Mouse (Mus musculus) ES-E14 (cell line): ENCODE measurements at regions not wholly inside any gene's neighbourhood (a gene's known extent, or its start where the extent isn't known, plus 50 kb on each side); places are given as distances from the start of the nearest gene placed in this dataset.

Experiments
- DNase-seq: peaks from one replicate; pipeline ENCODE4 v3.0.0-alpha.2; 2013; ENCODE audit warnings: low read depth, low spot score
- H3K27ac ChIP-seq: 2 replicates; pipeline ENCODE4 v1.5.1; 2012; ENCODE audit warnings: low read depth, mild to moderate bottlenecking, low read length, moderate library complexity, mixed read lengths; ENCODE audit not compliant: poor library complexity, insufficient read depth, severe bottlenecking
- H3K36me3 ChIP-seq: 2 replicates; pipeline ENCODE4 v1.6.1; 2012; ENCODE audit warnings: mild to moderate bottlenecking, low read length, moderate library complexity, mixed read lengths; ENCODE audit not compliant: control insufficient read depth, poor library complexity, insufficient read depth, severe bottlenecking
- H3K4me1 ChIP-seq, 2 experiments: fragments of 150-350 bp in 1 of 2; sonication (generic) in 1 of 2; 2 replicates each; pipeline ENCODE4 v1.6.1; 2012; ENCODE audit warnings: low read length in 2 of 2, mild to moderate bottlenecking in 1 of 2, mixed read lengths in 1 of 2; ENCODE audit not compliant: control insufficient read depth in 2 of 2, insufficient read depth in 2 of 2, poor library complexity in 1 of 2
- H3K4me3 ChIP-seq, 2 experiments: fragments of 150-350 bp in 1 of 2; sonication (generic) in 1 of 2; 2 replicates each; pipeline ENCODE4 v1.5.1; 2012; ENCODE audit warnings: low read length in 2 of 2, low read depth in 1 of 2, mild to moderate bottlenecking in 1 of 2, mixed read lengths in 1 of 2; ENCODE audit not compliant: insufficient read depth in 1 of 2, poor library complexity in 1 of 2, severe bottlenecking in 1 of 2
- H3K9ac ChIP-seq: 2 replicates; pipeline ENCODE4 v1.6.1; 2012; ENCODE audit warnings: low read depth, mild to moderate bottlenecking, low read length, mixed read lengths; ENCODE audit not compliant: poor library complexity, insufficient read depth, severe bottlenecking
- H3K9me3 ChIP-seq: fragments of 150-350 bp; sonication (generic); 2 replicates; pipeline ENCODE4 v1.6.1; 2012; ENCODE audit warnings: low read depth, mild to moderate bottlenecking, low read length; ENCODE audit not compliant: control insufficient read depth, insufficient read depth
- CHD2 ChIP-seq: IDR thresholded peaks from 2 replicates; pipeline ENCODE4 v1.6.1; 2014; ENCODE audit warnings: mild to moderate bottlenecking, low read depth, low read length, inconsistent platforms
- HCFC1 ChIP-seq: IDR thresholded peaks from 2 replicates; pipeline ENCODE4 v1.6.1; 2012; ENCODE audit warnings: low read length, inconsistent platforms, borderline replicate concordance; ENCODE audit not compliant: insufficient read depth
- MAFK ChIP-seq: IDR thresholded peaks from 2 replicates; pipeline ENCODE4 v1.6.1; 2014; ENCODE audit warnings: mild to moderate bottlenecking, low read depth, low read length, inconsistent platforms; ENCODE audit not compliant: insufficient read depth
- ZC3H11A ChIP-seq: IDR thresholded peaks from 2 replicates; pipeline ENCODE4 v1.6.1; 2012; ENCODE audit warnings: low read depth, mild to moderate bottlenecking, inconsistent platforms, low read length, borderline replicate concordance
- ZNF384 ChIP-seq: IDR thresholded peaks from 2 replicates; pipeline ENCODE4 v1.6.1; 2012; ENCODE audit warnings: low read depth, low read length, inconsistent platforms
- in situ Hi-C, 2 experiments: fragments of 600-800 bp; cut with MboI; formaldehyde crosslinking; loops; one replicate each; pipeline ENCODE4 v1.15.1; 2025; ENCODE audit warnings: low sequenced_read_pairs in 2 of 2, inconsistent platforms in 1 of 2; ENCODE audit not compliant: unreplicated experiment in 2 of 2

GRCm38 (mm10) chr1:95038411-95038810, 275.0 kb upstream of the Fam174a start:
- in situ Hi-C loops = no loop called here

DNA sequence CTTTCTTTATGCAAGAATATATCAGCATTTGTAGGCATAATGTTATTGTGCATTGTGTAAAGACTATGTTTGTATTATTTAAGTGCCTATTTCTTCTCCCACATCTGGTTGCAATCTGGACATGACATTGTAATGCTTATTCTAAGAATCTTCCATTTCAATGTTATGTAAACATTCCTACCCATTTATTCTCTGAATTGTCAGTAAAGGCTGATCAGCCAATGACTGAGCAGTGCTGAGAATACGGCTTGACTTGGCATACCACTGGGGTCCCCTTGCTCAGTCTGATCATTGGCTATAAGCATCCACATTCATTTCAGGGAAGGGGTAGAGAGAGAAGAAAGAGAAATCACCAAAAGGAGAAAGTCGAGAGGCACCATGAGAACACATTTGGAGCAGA, 273.1 kb upstream of the Fam174a start:
- H3K4me3 ChIP-seq = no peak overlapping the region
- DNase-seq = no peak
- TF ChIP-seq HCFC1 (no peak), ZNF384 (no peak), MAFK (no peak), ZC3H11A (no peak), CHD2 (no peak)
- in situ Hi-C loops = no loop called here
- H3K9me3 ChIP-seq = no peaks in the 10 kb centered on the region
- no peak overlapping the region for H3K27ac ChIP-seq
- no peaks in the 10 kb centered on the region for H3K4me1 ChIP-seq
- H3K9ac ChIP-seq = no peak overlapping the region
- H3K36me3 ChIP-seq = no peaks in the 10 kb centered on the region

More at GRCm38 (mm10) chr1:95038411-95038810, 275.0 kb upstream of the Fam174a start:
- H3K4me1 ChIP-seq = peaks cover under 1 to 4% of the 10 kb centered on the region in 2 experiments; a peak in 1 of 4 replicates
- no peak overlapping the region for H3K4me3 ChIP-seq
- no peak for TF ChIP-seq MAFK
- no peak for TF ChIP-seq ZC3H11A
- no peak for TF ChIP-seq ZNF384
- TF ChIP-seq CHD2 = no peak
- no peak for TF ChIP-seq HCFC1
- H3K9ac ChIP-seq = no peak overlapping the region
- H3K36me3 ChIP-seq = no peaks in the 10 kb centered on the region
- no peak overlapping the region for H3K27ac ChIP-seq
- DNase-seq = no peak
- H3K9me3 ChIP-seq = no peaks in the 10 kb centered on the region

- Histone ChIP-seq H3K9me3 (no peaks in the 10 kb centered on the region), H3K27ac (no peak overlapping the region), H3K4me1 (no peaks in the 10 kb centered on the region), H3K4me3 (no peak overlapping the region), H3K36me3 (no peaks in the 10 kb centered on the region), H3K9ac (no peak overlapping the region)
- DNase-seq = no peak
- in situ Hi-C loops = no loop called here
- no peak for TF ChIP-seq ZC3H11A
- TF ChIP-seq ZNF384 = no peak
- no peak for TF ChIP-seq CHD2
- TF ChIP-seq HCFC1 = no peak
- no peak for TF ChIP-seq MAFK
Observed at GRCm38 (mm10) chr1:95043355-95043754, 270.1 kb upstream of the Fam174a start.

GRCm38 (mm10) chr1:95064330-95065193, 248.9 kb upstream of the Fam174a start:
- H3K4me1 ChIP-seq = no peaks in the 10 kb centered on the region
- no peaks in the 10 kb centered on the region for H3K36me3 ChIP-seq
- DNase-seq = no peak
- in situ Hi-C loops = no loop called here
- H3K4me3 ChIP-seq = no peak overlapping the region
- TF ChIP-seq ZC3H11A (no peak), ZNF384 (no peak), CHD2 (no peak), MAFK (no peak), HCFC1 (no peak)
- no peaks in the 10 kb centered on the region; the same call in 1 of the 2 replicates for H3K9me3 ChIP-seq
- no peak overlapping the region for H3K9ac ChIP-seq
- H3K27ac ChIP-seq = no peak overlapping the region

DNA sequence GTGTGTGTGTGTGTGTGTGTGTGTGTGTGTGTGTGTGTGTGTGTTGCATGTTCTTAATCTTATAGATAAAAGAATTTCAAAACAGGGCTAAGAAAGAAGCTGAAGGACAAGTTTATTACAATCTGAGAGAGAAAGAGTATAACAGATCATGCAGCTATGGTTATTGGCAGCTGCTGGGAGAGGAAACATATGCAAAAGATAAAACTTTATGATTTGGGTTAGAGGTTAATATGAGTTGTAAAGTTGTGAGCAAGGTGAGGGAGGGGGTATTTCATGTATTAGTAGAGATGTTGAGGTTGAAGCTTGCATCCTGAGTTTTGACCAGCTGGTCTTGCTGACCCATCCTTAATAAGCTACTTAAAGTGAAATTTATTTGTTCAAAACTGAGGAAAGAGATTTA, 247.8 kb upstream of the Fam174a start:
- Histone ChIP-seq H3K4me1 (no peaks in the 10 kb centered on the region), H3K36me3 (no peaks in the 10 kb centered on the region), H3K9me3 (no peaks in the 10 kb centered on the region; the same call in 1 of the 2 replicates), H3K4me3 (no peak overlapping the region), H3K9ac (no peak overlapping the region), H3K27ac (no peak overlapping the region)
- no peak for DNase-seq
- in situ Hi-C loops = no loop called here
- TF ChIP-seq HCFC1 = no peak
- no peak for TF ChIP-seq CHD2
- TF ChIP-seq ZNF384 = no peak
- TF ChIP-seq ZC3H11A = no peak
- no peak for TF ChIP-seq MAFK
